27 mouse cellular contexts compared by ENCODE assay signal in the genomic region with DNA sequence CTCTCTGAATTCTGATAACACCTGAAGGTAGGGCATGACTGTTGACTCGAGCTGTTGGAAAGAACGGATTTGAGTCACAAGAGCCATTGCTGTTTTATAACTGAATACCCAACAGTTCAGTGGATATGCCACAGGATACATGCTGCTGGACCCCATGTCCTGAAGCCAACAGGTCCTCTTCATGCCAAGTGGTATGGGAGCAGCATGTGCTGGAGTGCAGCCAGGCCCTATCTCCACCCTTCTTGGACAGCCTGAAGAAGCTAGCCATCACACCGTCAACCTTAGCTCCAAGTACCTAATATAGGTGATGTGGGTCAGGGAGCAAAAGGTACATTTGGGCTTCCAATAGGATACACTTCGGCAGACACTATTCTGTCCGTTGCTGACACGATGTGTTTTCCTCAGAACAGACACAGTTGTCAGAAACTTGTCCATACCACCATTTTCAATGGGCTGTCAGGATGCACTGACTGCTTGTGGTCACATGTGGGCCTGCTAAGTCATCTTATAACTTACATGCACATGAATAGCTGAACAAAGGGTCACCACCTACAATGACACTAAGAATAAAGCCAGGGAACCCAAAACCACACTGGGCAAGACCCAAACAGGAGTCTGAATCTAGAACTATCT. TPM values are rescaled to one million over a fixed set of nuclear protein-coding genes. Genes with fewer than 3 reads are reported as not detected.
DNase-seq lines count a peak whose midpoint lies in the region; ATAC-seq and TF ChIP-seq lines count a peak whose summit lies in the region.
"Had no signal": no experiment of that assay in that cellular context is flagged by ENCODE, and none has a peak within 500 bp of the region (broad histone marks: within the 10 kb centered on the region; RNA-seq: fewer than 3 reads in every experiment).

No protein-coding gene starts in this region.

- DNase-seq in midbrain, embryonic 11.5 days (ENCODE audit: low spot score, missing footprints) = peak; percentile 78
- no peak for DNase-seq in liver, embryonic 14.5 days (ENCODE audit: low read depth in 3 of 3, low spot score in 3 of 3)
- no peak for DNase-seq in heart, adult 2 months
- no peak for DNase-seq in cerebellum, adult 9-10 months
- DNase-seq in neural tube, embryonic 10.5 days (ENCODE audit: extremely low spot score, low spot score) = no peak
- DNase-seq: adrenal gland, adult 2 months; cerebellum, postnatal 10 days; gastrocnemius, postnatal 25 days; heart, adult 18-20 months; heart, postnatal 4 days; kidney, adult 9 months; kidney, postnatal 14 days; thymus, adult 18-20 months; thymus, postnatal 25 days had no signal

- no peak overlapping the region for H3K9ac ChIP-seq in midbrain, embryonic 11.5 days (ENCODE audit: low read length)
- no peak overlapping the region for H3K9ac ChIP-seq in midbrain, embryonic 13.5 days (replicated peaks)
- no peak overlapping the region for H3K9ac ChIP-seq in liver, embryonic 14.5 days (replicated peaks)
- no peak overlapping the region for H3K9ac ChIP-seq in heart, adult 2 months (ENCODE audit: low read depth, low read length)
- H3K9ac ChIP-seq: embryonic facial prominence, embryonic 15.5 days; forebrain, embryonic 15.5 days; heart, embryonic 12.5 days; hindbrain, embryonic 14.5 days; limb, embryonic 15.5 days; lung, embryonic 15.5 days had no signal

- no peaks in the 10 kb centered on the region for H3K27me3 ChIP-seq in midbrain, embryonic 11.5 days (ENCODE audit: control insufficient read depth, insufficient read depth, low read length)
- H3K27me3 ChIP-seq in midbrain, embryonic 13.5 days = no peaks in the 10 kb centered on the region
- no peaks in the 10 kb centered on the region for H3K27me3 ChIP-seq in liver, embryonic 14.5 days (ENCODE audit: control insufficient read depth, insufficient read depth, low read length)
- no peaks in the 10 kb centered on the region for H3K27me3 ChIP-seq in heart, adult 2 months (ENCODE audit: control insufficient read depth, insufficient read depth, low read length)
- H3K27me3 ChIP-seq: embryonic facial prominence, embryonic 15.5 days; forebrain, embryonic 15.5 days; heart, embryonic 12.5 days; limb, embryonic 15.5 days; lung, embryonic 15.5 days had no signal

- no peaks in the 10 kb centered on the region for H3K9me3 ChIP-seq in midbrain, embryonic 11.5 days (ENCODE audit: control insufficient read depth, low read length)
- H3K9me3 ChIP-seq in midbrain, embryonic 13.5 days = no peaks in the 10 kb centered on the region
- H3K9me3 ChIP-seq in liver, embryonic 14.5 days (ENCODE audit: control insufficient read depth, low read length) = no peaks in the 10 kb centered on the region
- H3K9me3 ChIP-seq: embryonic facial prominence, embryonic 15.5 days; forebrain, embryonic 15.5 days; heart, embryonic 12.5 days; limb, embryonic 10.5 days; limb, embryonic 15.5 days; lung, embryonic 15.5 days; midbrain, embryonic 10.5 days had no signal

- intact Hi-C loops in heart, adult 2 months (cut with DNase I) = no loop called here

- no peak for TF ChIP-seq POLR2A in heart, adult 2 months (IDR thresholded peaks at IDR 0.05; ENCODE audit: insufficient read depth, low read depth, low read length)

- peaks cover 27% of the 10 kb centered on the region for H3K36me3 ChIP-seq in midbrain, embryonic 11.5 days (ENCODE audit: control insufficient read depth, insufficient read depth, low read length)
- peaks cover 98% of the 10 kb centered on the region for H3K36me3 ChIP-seq in midbrain, embryonic 13.5 days
- H3K36me3 ChIP-seq in liver, embryonic 14.5 days (replicated peaks; ENCODE audit: control insufficient read depth, insufficient read depth, low read depth) = peaks cover 86% of the 10 kb centered on the region
- H3K36me3 ChIP-seq in heart, adult 2 months (ENCODE audit: control insufficient read depth, insufficient read depth, low read length) = no peaks in the 10 kb centered on the region

- no peak for TF ChIP-seq CTCF in liver, embryonic 14.5 days (IDR thresholded peaks at IDR 0.05; ENCODE audit: low read depth)
- no peak for TF ChIP-seq CTCF in heart, adult 2 months (IDR thresholded peaks at IDR 0.05)

- 94% methylated on average over 6 of the region's 6 CpGs for WGBS in midbrain, embryonic 11.5 days
- 96% methylated on average over 6 of the region's 6 CpGs for WGBS in midbrain, embryonic 13.5 days
- 44% methylated on average over 6 of the region's 6 CpGs for WGBS in liver, embryonic 14.5 days (ENCODE audit: insufficient replicate concordance)
- 84% methylated on average over 6 of the region's 6 CpGs for WGBS in heart, adult 2 months

- ATAC-seq in midbrain, embryonic 11.5 days (ENCODE audit: low FRiP score) = no peak
- ATAC-seq in midbrain, embryonic 13.5 days = no peak
- ATAC-seq in erythroblast, adult 5-6 weeks (replicated peaks; ENCODE audit: low FRiP score, poor library complexity, severe bottlenecking) = peak; percentile 54
- ATAC-seq in liver, embryonic 14.5 days (ENCODE audit: insufficient read depth) = peak; percentile 2; the same call in 1 of the 2 replicates
- peak; percentile 63 for ATAC-seq in megakaryocyte-erythroid progenitor cell, adult 5-6 weeks (replicated peaks; ENCODE audit: low FRiP score, low TSS enrichment, poor library complexity, severe bottlenecking)
- ATAC-seq: activated CD4-positive, CD25-positive, alpha-beta regulatory T cell, adult 4 months; forebrain, embryonic 15.5 days; intestine, postnatal 0 days had no signal

- no peaks in the 10 kb centered on the region for H3K79me2 ChIP-seq in heart, adult 2 months (replicated peaks; ENCODE audit: control insufficient read depth, insufficient read depth, low read length)

- H3K27ac ChIP-seq in midbrain, embryonic 11.5 days (ENCODE audit: low read depth, low read length) = no peak overlapping the region
- no peak overlapping the region for H3K27ac ChIP-seq in midbrain, embryonic 13.5 days
- peak overlapping the region; percentile 59 for H3K27ac ChIP-seq in liver, embryonic 14.5 days
- H3K27ac ChIP-seq in heart, adult 2 months = no peak overlapping the region
- H3K27ac ChIP-seq: embryonic facial prominence, embryonic 15.5 days; forebrain, embryonic 15.5 days; hindbrain, embryonic 14.5 days; limb, embryonic 10.5 days; limb, embryonic 15.5 days; lung, embryonic 15.5 days; midbrain, embryonic 10.5 days had no signal

- no peak for TF ChIP-seq EP300 in liver, embryonic 14.5 days (IDR thresholded peaks at IDR 0.05; ENCODE audit: low read depth)
- TF ChIP-seq EP300 in heart, adult 2 months (IDR thresholded peaks at IDR 0.05; ENCODE audit: insufficient read depth, low read depth, low read length) = no peak

- no peaks in the 10 kb centered on the region for H3K4me1 ChIP-seq in midbrain, embryonic 11.5 days (ENCODE audit: control insufficient read depth, insufficient read depth, low read length)
- no peaks in the 10 kb centered on the region for H3K4me1 ChIP-seq in midbrain, embryonic 13.5 days (replicated peaks)
- peaks cover 19 to 28% of the 10 kb centered on the region in 2 experiments for H3K4me1 ChIP-seq in liver, embryonic 14.5 days (replicated peaks; ENCODE audit: control insufficient read depth in 2 of 2, insufficient read depth in 2 of 2, low read length in 1 of 2)
- H3K4me1 ChIP-seq in heart, adult 2 months (ENCODE audit: control insufficient read depth, insufficient read depth, low read length) = no peaks in the 10 kb centered on the region
- H3K4me1 ChIP-seq: embryonic facial prominence, embryonic 15.5 days; forebrain, embryonic 15.5 days; heart, embryonic 12.5 days; limb, embryonic 10.5 days; limb, embryonic 15.5 days; lung, embryonic 15.5 days; midbrain, embryonic 10.5 days had no signal

- H3K4me3 ChIP-seq in midbrain, embryonic 11.5 days (ENCODE audit: low read depth, low read length) = no peak overlapping the region
- no peak overlapping the region for H3K4me3 ChIP-seq in midbrain, embryonic 13.5 days (replicated peaks)
- H3K4me3 ChIP-seq in liver, embryonic 14.5 days (ENCODE audit: insufficient read depth in 1 of 2, low read depth in 2 of 2, low read length in 2 of 2) = no peak overlapping the region
- H3K4me3 ChIP-seq in heart, adult 2 months = no peak overlapping the region
- H3K4me3 ChIP-seq: embryonic facial prominence, embryonic 15.5 days; forebrain, embryonic 15.5 days; heart, embryonic 12.5 days; limb, embryonic 10.5 days; limb, embryonic 15.5 days; lung, embryonic 15.5 days; midbrain, embryonic 10.5 days had no signal

- H3K4me2 ChIP-seq in midbrain, embryonic 11.5 days = no peak overlapping the region
- no peak overlapping the region for H3K4me2 ChIP-seq in midbrain, embryonic 13.5 days (replicated peaks)
- H3K4me2 ChIP-seq in liver, embryonic 14.5 days (ENCODE audit: low read depth) = peak overlapping the region; percentile 32
- H3K4me2 ChIP-seq: embryonic facial prominence, embryonic 15.5 days; forebrain, embryonic 15.5 days; heart, embryonic 12.5 days; hindbrain, embryonic 14.5 days; limb, embryonic 15.5 days; lung, embryonic 15.5 days had no signal

RNA-seq across cellular contexts. Expression of gene Nap1l4, which starts 16.2 kb away (rescaled TPM):
- polyA plus RNA-seq in midbrain, embryonic 11.5 days (2014; fragmentation: Nextera tagmentation; extraction: Ambion mirVana) = 190 and 194 TPM in 2 replicates
- polyA plus RNA-seq in midbrain, embryonic 13.5 days (2015; fragmentation: Nextera tagmentation; extraction: Ambion mirVana) = 364 and 378 TPM in 2 replicates
- 40.7 and 45.1 TPM in 2 replicates for total RNA-seq in erythroblast, adult 5-6 weeks (2015; ENCODE audit: low replicate concordance)
- 89.7 and 118 TPM in 2 replicates for total RNA-seq in erythroblast, adult 5-6 weeks (2017; ENCODE audit: low replicate concordance)
- polyA plus RNA-seq in liver, embryonic 14.5 days (2012; rRNA removed) = 41.3 and 54.3 TPM in 2 replicates
- polyA plus RNA-seq in liver, embryonic 14.5 days (2014; fragmentation: Nextera tagmentation; extraction: Ambion mirVana) = 33.7 and 39.4 TPM in 2 replicates
- total RNA-seq in megakaryocyte-erythroid progenitor cell, adult 5-6 weeks (2014; fragmentation: Nextera tagmentation) = 130 and 169 TPM in 2 replicates
- 222 and 257 TPM in 2 replicates for total RNA-seq in megakaryocyte-erythroid progenitor cell, adult 5-6 weeks (2017)
- total RNA-seq in heart, adult 2 months (2021) = 100 to 1,000 TPM; 168 to 197 TPM
- 98.4 and 147 TPM in 2 replicates for polyA plus RNA-seq in heart, adult 2 months (2012; rRNA removed)

RNA-seq across cellular contexts. Expression of gene Cars, which starts 34.8 kb away (rescaled TPM):
- 68.9 and 75.7 TPM in 2 replicates for polyA plus RNA-seq in midbrain, embryonic 11.5 days (2014; fragmentation: Nextera tagmentation; extraction: Ambion mirVana)
- 63.3 and 68.9 TPM in 2 replicates for polyA plus RNA-seq in midbrain, embryonic 13.5 days (2015; fragmentation: Nextera tagmentation; extraction: Ambion mirVana)
- total RNA-seq in erythroblast, adult 5-6 weeks (2015; ENCODE audit: low replicate concordance) = 60.9 and 87.4 TPM in 2 replicates
- 120 and 157 TPM in 2 replicates for total RNA-seq in erythroblast, adult 5-6 weeks (2017; ENCODE audit: low replicate concordance)
- 18.1 and 35.7 TPM in 2 replicates for polyA plus RNA-seq in liver, embryonic 14.5 days (2012; rRNA removed)
- 41.4 and 42.7 TPM in 2 replicates for polyA plus RNA-seq in liver, embryonic 14.5 days (2014; fragmentation: Nextera tagmentation; extraction: Ambion mirVana)
- total RNA-seq in megakaryocyte-erythroid progenitor cell, adult 5-6 weeks (2014; fragmentation: Nextera tagmentation) = 83.0 and 151 TPM in 2 replicates
- 82.1 and 85.1 TPM in 2 replicates for total RNA-seq in megakaryocyte-erythroid progenitor cell, adult 5-6 weeks (2017)
- 10 to 100 TPM; 20.2 to 21.5 TPM for total RNA-seq in heart, adult 2 months (2021)
- polyA plus RNA-seq in heart, adult 2 months (2012; rRNA removed) = 10.9 and 11.0 TPM in 2 replicates

Comparison
In these comparisons a context has a peak if more than half of its experiments do, and no peak if none do; other contexts are left out.
1. ATAC-seq: peak in erythroblast, adult 5-6 weeks (single experiment), liver, embryonic 14.5 days (single experiment) and megakaryocyte-erythroid progenitor cell, adult 5-6 weeks (single experiment); none in midbrain, embryonic 11.5 days (single experiment) and midbrain, embryonic 13.5 days (single experiment).